Mouse (Mus musculus) small intestine, adult 2 months (tissue): ENCODE data around the gene Knl1.

Experiments used
- CTCF ChIP-seq: fragments of 200-500 bp; IDR thresholded peaks from 2 replicates; pipeline ENCODE4 v1.5.1; 2012; ENCODE audit warnings: low read depth, mild to moderate bottlenecking, control low read depth, inconsistent platforms, low read length, moderate library complexity, mixed read lengths; ENCODE audit not compliant: insufficient replicate concordance, insufficient read length; ENCODE audit errors: extremely low read depth
- POLR2A ChIP-seq: fragments of 200-500 bp; IDR thresholded peaks from 2 replicates; pipeline ENCODE4 v1.6.1; 2012; ENCODE audit warnings: low read depth, mild to moderate bottlenecking, control low read depth, inconsistent platforms, low read length, moderate library complexity

DNA sequence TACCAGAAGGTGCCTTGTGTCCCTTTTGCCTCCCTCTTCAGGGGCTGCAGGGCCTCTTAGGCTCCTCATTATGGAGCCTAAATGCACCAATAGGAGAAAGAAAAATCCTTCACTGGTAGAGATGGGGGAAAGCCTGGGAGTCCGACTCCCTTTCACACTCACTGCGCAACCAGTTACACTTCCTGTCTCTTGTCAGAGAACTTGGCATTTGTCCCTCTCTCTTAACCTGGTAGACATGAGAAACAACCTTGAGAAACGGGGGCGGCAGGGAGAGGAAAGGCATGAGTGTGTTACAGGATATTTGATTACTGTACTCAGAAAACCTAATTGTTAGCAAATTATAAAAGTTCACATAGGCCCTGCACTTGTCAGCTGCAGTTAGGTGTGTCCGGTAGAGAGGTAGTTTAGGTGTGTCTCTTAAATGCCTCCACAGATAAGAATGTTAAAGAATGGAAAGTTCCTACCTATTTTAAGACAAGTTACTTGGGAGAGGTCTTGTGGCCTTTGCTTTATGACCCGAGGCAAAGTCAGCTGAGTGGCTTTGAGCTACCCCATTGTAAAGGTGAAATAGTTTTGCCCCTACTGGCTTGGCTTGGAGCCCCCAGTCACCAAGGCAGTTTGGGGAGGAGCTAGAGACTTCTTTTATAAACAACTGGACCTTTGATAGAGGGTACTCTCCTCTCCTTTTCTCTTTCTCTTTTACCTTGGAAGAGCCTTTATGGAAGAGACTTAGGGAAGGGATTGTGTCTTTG, 48.6 kb upstream of the Knl1 start:
- TF ChIP-seq CTCF (no peak), POLR2A (no peak)
